Mouse (Mus musculus): ENCODE results near the gene Zbtb3. TPM values are rescaled to one million over a fixed set of nuclear protein-coding genes. Genes with fewer than 3 reads are reported as not detected.

Gene Zbtb3
- total RNA-seq, 2 experiments from 2014 or later = 2.2 to 3.0 TPM

DNA sequence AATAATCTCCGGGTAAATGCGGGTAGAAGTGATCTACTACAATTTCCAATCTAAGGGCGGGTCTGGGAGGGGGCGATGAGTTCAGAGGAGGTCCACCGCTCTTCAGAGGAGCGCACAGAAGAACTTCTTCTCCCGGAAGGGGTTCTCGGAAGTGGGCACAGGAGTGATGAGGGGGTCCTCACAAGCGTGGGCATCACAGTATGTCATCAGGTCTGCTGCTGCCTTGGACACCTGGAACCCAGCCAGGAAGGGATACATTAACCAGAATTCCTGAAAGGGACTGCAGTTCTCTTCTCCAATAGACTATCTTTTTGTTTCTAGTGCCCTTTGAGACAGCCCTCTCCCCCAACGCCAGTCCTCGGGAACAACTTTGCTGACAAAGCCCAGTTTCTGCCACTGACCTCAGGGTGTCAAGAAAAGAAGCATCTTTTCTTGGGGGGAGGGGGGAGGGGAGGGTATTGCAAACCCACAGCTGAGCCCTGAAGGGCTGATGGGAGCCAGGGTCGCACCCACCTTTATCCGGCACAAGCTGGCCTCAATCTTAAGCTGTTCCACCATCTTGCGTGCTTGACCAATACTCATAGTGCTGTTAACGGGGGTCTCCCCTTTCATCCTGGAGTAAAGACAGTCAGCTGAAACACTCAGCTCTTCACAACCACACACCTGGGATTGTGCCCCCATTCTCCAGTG, 35.8 kb downstream of the Zbtb3 start:
- peak; percentile 40 to 61 for DNase-seq
- intact Hi-C loops (cut with DNase I) = no loop called here

DNA sequence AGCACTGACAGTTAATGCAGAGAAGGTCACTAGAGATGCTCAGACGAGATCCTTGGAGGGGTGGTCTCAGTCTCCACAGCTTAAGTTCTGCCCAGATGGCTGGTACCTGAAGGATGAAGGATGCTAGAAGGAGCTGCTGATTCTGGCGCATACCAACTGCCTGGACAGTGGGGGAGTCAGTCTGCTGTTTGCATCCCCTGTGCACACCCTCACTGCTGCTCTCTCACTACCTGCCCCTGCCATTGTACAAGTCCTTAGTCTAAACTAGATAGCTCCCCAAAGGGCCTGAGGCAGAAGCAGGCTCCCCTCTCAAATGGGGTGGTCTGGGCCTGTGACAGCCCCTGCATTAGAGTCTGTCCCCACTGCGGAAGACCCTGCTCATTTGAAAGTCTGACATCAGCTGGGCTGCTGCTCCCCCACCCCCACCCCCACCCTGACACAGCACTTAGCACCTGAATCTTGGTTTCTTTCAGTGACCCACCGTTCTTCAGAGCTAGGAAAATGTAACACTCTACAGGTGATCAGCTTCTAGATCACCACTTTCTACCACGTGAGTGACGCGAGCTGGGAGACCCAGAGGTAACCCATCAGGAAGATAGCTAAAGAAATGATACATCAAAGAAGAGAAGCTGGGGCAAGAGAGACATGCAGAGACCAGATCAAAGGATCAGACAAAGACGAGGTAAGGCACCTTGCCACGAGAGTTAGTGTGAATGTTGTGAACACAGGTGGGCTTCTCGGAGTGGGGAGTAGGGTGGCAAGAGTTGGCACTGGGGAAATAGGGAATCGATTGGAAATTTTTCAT, 37.0 kb downstream of the Zbtb3 start, which contains the start of gene Gng3:
Gene Gng3, minus strand, starts transcription at position 92 of the 805 bp plus-strand sequence.
- no peak for DNase-seq
- intact Hi-C loops (cut with DNase I) = no loop called here

DNA sequence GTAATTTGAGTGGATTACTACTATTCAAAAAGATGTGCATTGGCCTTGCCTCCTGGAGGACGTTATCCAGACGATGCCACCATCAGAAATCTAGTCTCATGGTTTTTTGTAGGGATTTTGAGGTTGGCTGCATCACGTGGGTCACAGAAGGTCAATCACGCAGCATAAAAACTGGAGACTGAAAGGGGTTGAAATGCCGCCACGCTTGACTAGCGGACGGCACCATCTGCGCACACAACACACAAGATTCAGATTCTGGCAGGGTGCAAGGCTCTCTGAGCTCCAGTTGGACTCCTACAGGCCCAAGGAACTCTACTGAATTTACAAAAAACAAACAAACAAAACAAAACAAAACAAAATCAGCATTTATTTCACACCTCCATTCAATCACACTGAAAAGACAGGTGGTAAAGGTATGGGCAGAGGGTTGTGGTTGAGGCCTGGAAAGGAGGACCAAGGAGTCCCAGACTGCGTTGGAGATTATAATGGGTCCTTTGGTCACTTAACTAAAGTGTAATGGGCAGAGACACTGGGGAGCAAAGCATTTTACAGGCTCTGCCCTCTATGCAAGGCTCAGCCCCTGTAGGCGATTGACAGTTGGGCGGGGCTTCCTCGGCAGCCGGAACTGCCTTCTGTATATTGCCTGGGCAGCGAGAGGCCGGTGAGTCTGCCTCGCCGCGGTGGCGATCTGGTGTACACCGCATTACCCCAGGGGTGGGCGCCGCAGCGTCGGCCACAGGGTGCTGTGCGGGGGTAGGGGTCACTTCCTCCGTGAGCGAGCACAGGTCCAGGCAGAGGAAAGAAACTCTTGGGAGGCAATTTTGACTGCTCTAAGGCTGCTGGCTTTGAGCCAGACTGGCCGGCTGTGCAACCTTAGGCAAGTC, 37.8 kb downstream of the Zbtb3 start:
- DNase-seq = peak; percentile 83
- intact Hi-C loops (cut with DNase I) = loop anchor here (5.0 kb wide), 1 partner anchor 137 kb away; no protein-coding TSS in a partner anchor

DNA sequence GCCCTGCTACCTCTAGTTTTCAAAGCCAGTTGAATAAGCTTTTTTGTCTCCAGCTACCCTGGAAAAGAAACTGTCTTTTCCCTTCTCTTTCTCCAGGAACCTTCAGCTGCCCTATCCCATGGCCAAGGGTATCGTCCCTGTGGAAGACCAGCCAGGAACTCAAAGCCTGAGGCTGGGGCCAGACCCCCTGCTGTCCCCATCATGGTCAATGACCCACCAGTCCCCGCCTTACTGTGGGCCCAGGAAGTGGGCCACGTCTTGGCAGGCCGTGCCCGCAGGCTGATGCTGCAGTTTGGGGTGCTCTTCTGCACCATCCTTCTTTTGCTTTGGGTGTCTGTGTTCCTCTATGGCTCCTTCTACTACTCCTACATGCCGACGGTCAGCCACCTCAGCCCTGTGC, 38.7 kb downstream of the Zbtb3 start:
- no peak for DNase-seq
- intact Hi-C loops (cut with DNase I) = loop anchor here (5.0 kb wide), 1 partner anchor 136 kb away; no protein-coding TSS in a partner anchor

DNA sequence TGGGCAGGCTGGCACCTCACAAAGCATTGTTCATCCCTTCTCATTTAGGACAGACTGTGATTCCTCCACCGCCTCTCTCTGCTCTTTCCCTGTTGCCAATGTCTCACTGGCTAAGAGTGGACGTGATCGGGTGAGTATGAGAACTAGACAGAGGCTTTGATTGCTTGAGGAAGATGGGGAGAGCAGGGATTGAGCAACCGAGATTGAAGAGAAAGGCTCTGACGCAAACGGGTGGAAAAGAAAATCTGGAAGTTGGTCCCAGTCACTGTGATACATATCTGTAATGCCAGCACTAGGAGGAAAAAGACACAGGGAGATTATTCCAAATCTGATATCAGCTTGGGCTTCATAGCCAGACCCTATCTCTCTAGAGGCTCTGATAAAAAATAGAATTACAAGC, 40.6 kb downstream of the Zbtb3 start:
- intact Hi-C loops (cut with DNase I) = loop anchor here (5.0 kb wide), 1 partner anchor 134 kb away; no protein-coding TSS in a partner anchor
- no peak for DNase-seq

DNA sequence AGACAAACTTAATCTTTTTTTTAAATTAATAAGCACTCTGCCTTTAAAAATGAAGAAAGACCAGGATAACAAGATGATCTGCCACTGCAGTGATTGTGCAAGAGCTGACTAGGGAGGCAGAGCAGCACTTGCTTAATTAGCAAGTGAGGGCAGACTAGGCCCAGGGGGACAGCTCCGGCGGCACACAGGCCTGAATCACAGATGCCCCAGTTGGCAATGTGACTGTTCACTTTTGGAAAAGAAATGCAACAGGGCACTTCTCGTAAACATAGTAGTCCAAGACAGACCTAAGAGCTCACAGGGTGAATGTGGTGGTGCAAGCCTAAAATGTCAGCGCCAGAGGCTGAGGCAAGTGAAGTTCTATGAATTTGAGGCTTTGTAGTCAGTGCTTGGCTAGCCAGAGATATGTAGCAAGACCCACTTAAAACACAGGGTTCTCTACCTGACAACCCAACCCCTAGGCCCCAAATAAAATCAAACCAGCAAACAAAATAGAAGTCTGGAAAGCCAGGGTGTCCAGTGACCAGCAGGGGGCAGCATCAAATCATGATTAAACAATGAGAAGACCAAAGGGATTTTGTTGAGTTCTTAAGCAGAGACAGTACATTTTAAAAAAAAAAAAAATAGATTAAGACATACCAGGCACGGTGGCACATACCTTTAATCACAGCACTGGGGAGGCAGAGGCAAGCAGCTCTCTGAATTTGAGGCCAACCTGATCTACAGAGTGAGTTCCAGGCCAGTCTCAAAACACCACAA, 42.2 kb downstream of the Zbtb3 start:
- intact Hi-C loops (cut with DNase I) = loop anchor here (1.0 to 5.0 kb wide), 2 partner anchors 133 to 266 kb away; no protein-coding TSS in a partner anchor
- peak; percentile 84 to 93 for DNase-seq

DNA sequence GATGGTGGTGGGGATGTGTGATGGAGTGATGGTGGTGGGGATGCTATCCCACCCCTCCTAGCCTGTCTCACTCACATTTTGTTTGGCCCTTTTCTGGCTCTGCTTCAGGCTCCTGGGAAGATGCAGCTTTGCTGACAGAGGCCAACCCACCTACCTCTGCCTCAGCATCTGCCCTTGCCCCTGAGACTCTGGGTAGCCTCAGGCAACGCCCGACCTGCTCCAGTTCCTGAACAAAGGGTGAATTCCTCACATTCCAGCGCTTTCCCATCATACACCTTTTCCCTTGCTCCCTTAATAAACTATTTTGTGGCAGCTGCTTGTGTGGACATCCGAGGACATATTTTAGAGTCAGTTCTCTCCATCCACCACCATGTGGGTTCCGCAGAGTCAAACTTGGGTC, 46.0 kb downstream of the Zbtb3 start:
- no peak for DNase-seq
- intact Hi-C loops (cut with DNase I) = no loop called here

DNA sequence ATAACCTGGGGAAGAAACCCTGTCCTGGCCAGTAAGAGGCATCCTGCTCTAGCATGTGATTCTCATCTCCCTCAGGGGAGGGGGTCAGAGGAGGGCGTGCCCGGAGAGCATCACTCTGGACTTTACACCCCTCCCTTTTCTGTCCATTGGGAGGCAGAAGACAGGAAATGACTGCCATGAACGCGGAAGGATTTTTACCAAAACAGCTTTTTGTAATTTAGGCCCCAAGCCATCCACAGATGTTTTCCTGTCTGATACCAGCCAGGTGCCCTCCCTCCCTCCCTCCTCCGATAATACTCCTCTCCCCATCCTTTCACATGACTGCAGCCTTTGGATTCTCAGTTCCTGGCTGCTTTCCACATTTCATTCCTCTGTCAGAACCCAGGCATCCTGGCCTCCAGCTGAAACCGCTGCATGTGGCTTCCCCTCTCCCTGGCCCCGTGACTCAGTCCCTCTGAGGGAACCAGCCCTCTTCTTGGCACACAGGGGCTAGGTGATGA, 48.1 kb downstream of the Zbtb3 start, which contains the start of gene Lrrn4cl:
Gene Lrrn4cl, plus strand, starts transcription at position 367 of the 500 bp plus-strand sequence.
- intact Hi-C loops (cut with DNase I) = no loop called here
- peak; percentile 47 to 67 for DNase-seq

DNA sequence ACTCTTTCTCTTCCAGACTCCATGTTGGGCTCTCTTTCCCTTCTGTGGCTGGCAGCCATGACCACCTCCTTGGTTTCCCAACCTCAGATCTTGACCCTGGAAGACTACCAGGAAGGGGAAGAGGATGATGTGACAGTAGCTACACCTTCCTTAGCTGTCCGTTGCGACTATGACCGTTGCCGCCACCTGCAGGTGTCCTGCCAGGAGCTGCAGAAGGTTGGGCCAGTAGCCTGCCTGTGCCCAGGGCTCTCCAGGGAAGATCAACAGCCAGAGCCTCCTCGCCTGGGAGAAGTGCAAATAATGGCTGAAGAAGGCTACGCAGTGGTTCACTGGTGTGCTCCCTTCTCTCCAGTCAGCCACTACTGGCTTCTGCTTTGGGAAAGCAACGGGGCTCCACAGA, 49.3 kb downstream of the Zbtb3 start:
- no peak for DNase-seq
- intact Hi-C loops (cut with DNase I) = no loop called here

DNA sequence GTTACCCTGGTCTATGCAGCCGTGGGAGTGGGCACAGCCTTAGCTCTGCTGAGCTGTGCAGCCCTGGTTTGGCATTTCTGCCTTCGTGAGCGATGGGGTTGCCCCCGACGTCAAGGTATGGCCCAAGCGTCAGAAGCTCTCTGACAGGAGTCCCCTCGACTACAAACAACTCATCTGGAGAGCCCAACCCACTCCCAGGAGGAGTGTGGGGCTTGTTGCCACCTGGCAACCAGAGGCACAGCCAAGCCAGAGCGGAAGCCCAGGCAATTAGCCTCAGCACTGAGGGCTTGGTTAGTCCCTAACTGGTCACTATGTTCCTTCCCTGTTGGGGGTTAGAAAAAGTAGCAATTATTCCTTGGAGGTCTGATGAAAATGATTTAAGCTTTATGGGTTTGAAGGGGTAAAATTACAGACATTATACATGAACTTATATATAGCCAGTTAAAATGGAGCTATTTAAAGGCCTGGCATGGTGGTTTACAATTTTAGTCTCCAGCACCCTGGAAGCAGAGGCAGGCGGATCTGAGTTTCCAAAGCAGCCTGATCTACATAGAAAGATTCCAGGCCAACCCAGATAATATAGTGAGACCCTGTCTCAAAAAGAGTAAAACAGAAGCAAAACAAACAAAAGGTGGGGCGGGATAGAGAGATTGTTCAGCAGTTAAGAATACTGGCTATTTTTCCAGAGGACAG, 50.0 kb downstream of the Zbtb3 start:
- intact Hi-C loops (cut with DNase I) = no loop called here
- no peak for DNase-seq

DNA sequence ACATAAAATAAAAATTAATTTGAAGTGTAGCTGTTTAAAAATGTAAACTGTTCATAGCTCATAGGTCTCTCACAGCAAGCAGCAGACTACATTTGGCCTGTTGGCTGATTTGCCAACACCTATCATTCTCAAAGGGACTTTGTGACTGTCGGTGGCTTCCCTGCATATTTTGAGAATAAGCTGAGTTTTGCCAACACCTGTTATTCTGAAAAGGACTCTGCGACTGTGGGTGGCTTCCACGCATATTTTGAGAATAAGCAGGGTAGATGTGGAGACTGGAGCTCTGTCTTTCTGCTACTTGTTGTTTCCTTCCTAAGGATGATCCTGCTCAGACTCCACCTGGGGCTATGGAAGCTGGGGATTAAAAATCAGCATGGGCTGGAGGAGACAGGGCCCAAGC, 50.8 kb downstream of the Zbtb3 start:
- intact Hi-C loops (cut with DNase I) = no loop called here
- DNase-seq = no peak

Other genes with a start within 250 kb of the Zbtb3 start
- under 1 TPM in 1 of 2 experiments, not detected in 1; 0.07 TPM for gene Slc22a8, start 211.3 kb upstream of the Zbtb3 start, total RNA-seq (2021)
- gene Slc22a6, start 184.5 kb upstream of the Zbtb3 start, total RNA-seq (2021) = not detected
- gene Chrm1, start 138.8 kb upstream of the Zbtb3 start, total RNA-seq (2021) = not detected
- gene Slc3a2, start 79.2 kb upstream of the Zbtb3 start, total RNA-seq (2021) = 10 to 100 TPM; 36.6 to 56.3 TPM
- gene Wdr74, start 66.7 kb upstream of the Zbtb3 start, total RNA-seq (2021) = 10 to 100 TPM; 24.9 to 27.2 TPM
- not detected for gene 1700092M07Rik, start 61.8 kb upstream of the Zbtb3 start, total RNA-seq (2021)
- 10 to 100 TPM; 43.6 to 44.4 TPM for gene Stx5a, start 61.1 kb upstream of the Zbtb3 start, total RNA-seq (2021)
- gene Nxf1, start 45.5 kb upstream of the Zbtb3 start, total RNA-seq (2021) = 10 to 100 TPM; 61.7 to 67.6 TPM
- 100 to 1,000 TPM; 115 to 133 TPM for gene Tmem223, start 31.6 kb upstream of the Zbtb3 start, total RNA-seq (2021)
- gene Tmem179b, start 28.1 kb upstream of the Zbtb3 start, total RNA-seq (2021) = 10 to 100 TPM; 13.9 to 22.5 TPM
- gene Taf6l, start 16.1 kb upstream of the Zbtb3 start, total RNA-seq (2021) = 10 to 100 TPM in 1 of 2 experiments, 1 to 10 TPM in 1; 9.5 to 10.2 TPM
- 10 to 100 TPM; 72.7 to 76.0 TPM for gene Polr2g, start 4.0 kb upstream of the Zbtb3 start, total RNA-seq (2021)
- gene Ttc9c, start 16.8 kb downstream of the Zbtb3 start, total RNA-seq (2021) = 10 to 100 TPM; 14.2 to 17.6 TPM
- gene Hnrnpul2, start 17.5 kb downstream of the Zbtb3 start, total RNA-seq (2021) = 10 to 100 TPM; 51.0 to 56.3 TPM
- not detected for gene AC129217.1, start 27.2 kb downstream of the Zbtb3 start, total RNA-seq (2021)
- gene Bscl2, start 34.9 kb downstream of the Zbtb3 start, total RNA-seq (2021) = 10 to 100 TPM; 25.8 to 34.7 TPM
- not detected for gene Gng3, start 36.6 kb downstream of the Zbtb3 start, total RNA-seq (2021)
- gene Lrrn4cl, start 48.2 kb downstream of the Zbtb3 start, total RNA-seq (2021) = 1 to 10 TPM; 4.2 to 5.1 TPM
- 100 to 1,000 TPM; 123 to 126 TPM for gene Ubxn1, start 68.9 kb downstream of the Zbtb3 start, total RNA-seq (2021)
- gene Uqcc3, start 78.4 kb downstream of the Zbtb3 start, total RNA-seq (2021) = 10 to 100 TPM; 50.4 to 58.1 TPM
- gene Lbhd1, start 81.2 kb downstream of the Zbtb3 start, total RNA-seq (2021) = 1 to 10 TPM; 2.0 to 9.8 TPM
- gene Gm49403, start 81.4 kb downstream of the Zbtb3 start, total RNA-seq (2021) = not detected
- 10 to 100 TPM; 16.6 to 23.0 TPM for gene 1810009A15Rik, start 86.3 kb downstream of the Zbtb3 start, total RNA-seq (2021)
- gene Gm49416, start 86.4 kb downstream of the Zbtb3 start, total RNA-seq (2021) = 1 to 10 TPM in 1 of 2 experiments, not detected in 1; 6.4 TPM
- gene Ints5, start 90.5 kb downstream of the Zbtb3 start, total RNA-seq (2021) = 10 to 100 TPM; 14.5 to 17.1 TPM
- gene Ganab, start 95.5 kb downstream of the Zbtb3 start, total RNA-seq (2021) = 10 to 100 TPM; 69.3 to 74.5 TPM
- gene B3gat3, start 117.8 kb downstream of the Zbtb3 start, total RNA-seq (2021) = 10 to 100 TPM; 38.7 to 41.8 TPM
- gene Rom1, start 126.8 kb downstream of the Zbtb3 start, total RNA-seq (2021) = 1 to 10 TPM; 6.5 to 7.1 TPM
- gene Eml3, start 127.0 kb downstream of the Zbtb3 start, total RNA-seq (2021) = 10 to 100 TPM; 16.7 to 18.7 TPM
- gene Mta2, start 139.3 kb downstream of the Zbtb3 start, total RNA-seq (2021) = 10 to 100 TPM; 54.4 to 59.5 TPM
- 10 to 100 TPM in 1 of 2 experiments, 1 to 10 TPM in 1; 8.5 to 10.4 TPM for gene Tut1, start 151.3 kb downstream of the Zbtb3 start, total RNA-seq (2021)
- 100 to 1,000 TPM; 283 to 289 TPM for gene Eef1g, start 164.5 kb downstream of the Zbtb3 start, total RNA-seq (2021)
- gene Ahnak, start 186.7 kb downstream of the Zbtb3 start, total RNA-seq (2021) = 100 to 1,000 TPM; 348 to 380 TPM